Mouse (Mus musculus) ES-E14 (cell line): ENCODE results near the gene Chkb. TPM values are rescaled to one million over a fixed set of nuclear protein-coding genes. Genes with fewer than 3 reads are reported as not detected.

Experiments
- DNase-seq: peaks from one replicate; pipeline ENCODE4 v3.0.0-alpha.2; 2013; ENCODE audit warnings: low read depth, low spot score
- H3K27ac ChIP-seq: 2 replicates; pipeline ENCODE4 v1.5.1; 2012; ENCODE audit warnings: low read depth, mild to moderate bottlenecking, low read length, moderate library complexity, mixed read lengths; ENCODE audit not compliant: poor library complexity, insufficient read depth, severe bottlenecking
- H3K36me3 ChIP-seq: 2 replicates; pipeline ENCODE4 v1.6.1; 2012; ENCODE audit warnings: mild to moderate bottlenecking, low read length, moderate library complexity, mixed read lengths; ENCODE audit not compliant: control insufficient read depth, poor library complexity, insufficient read depth, severe bottlenecking
- H3K4me1 ChIP-seq, 2 experiments: fragments of 150-350 bp in 1 of 2; sonication (generic) in 1 of 2; 2 replicates each; pipeline ENCODE4 v1.6.1; 2012; ENCODE audit warnings: low read length in 2 of 2, mild to moderate bottlenecking in 1 of 2, mixed read lengths in 1 of 2; ENCODE audit not compliant: control insufficient read depth in 2 of 2, insufficient read depth in 2 of 2, poor library complexity in 1 of 2
- H3K4me3 ChIP-seq, 2 experiments: fragments of 150-350 bp in 1 of 2; sonication (generic) in 1 of 2; 2 replicates each; pipeline ENCODE4 v1.5.1; 2012; ENCODE audit warnings: low read length in 2 of 2, low read depth in 1 of 2, mild to moderate bottlenecking in 1 of 2, mixed read lengths in 1 of 2; ENCODE audit not compliant: insufficient read depth in 1 of 2, poor library complexity in 1 of 2, severe bottlenecking in 1 of 2
- H3K9ac ChIP-seq: 2 replicates; pipeline ENCODE4 v1.6.1; 2012; ENCODE audit warnings: low read depth, mild to moderate bottlenecking, low read length, mixed read lengths; ENCODE audit not compliant: poor library complexity, insufficient read depth, severe bottlenecking
- H3K9me3 ChIP-seq: fragments of 150-350 bp; sonication (generic); 2 replicates; pipeline ENCODE4 v1.6.1; 2012; ENCODE audit warnings: low read depth, mild to moderate bottlenecking, low read length; ENCODE audit not compliant: control insufficient read depth, insufficient read depth
- CHD2 ChIP-seq: IDR thresholded peaks from 2 replicates; pipeline ENCODE4 v1.6.1; 2014; ENCODE audit warnings: mild to moderate bottlenecking, low read depth, low read length, inconsistent platforms
- HCFC1 ChIP-seq: IDR thresholded peaks from 2 replicates; pipeline ENCODE4 v1.6.1; 2012; ENCODE audit warnings: low read length, inconsistent platforms, borderline replicate concordance; ENCODE audit not compliant: insufficient read depth
- MAFK ChIP-seq: IDR thresholded peaks from 2 replicates; pipeline ENCODE4 v1.6.1; 2014; ENCODE audit warnings: mild to moderate bottlenecking, low read depth, low read length, inconsistent platforms; ENCODE audit not compliant: insufficient read depth
- ZC3H11A ChIP-seq: IDR thresholded peaks from 2 replicates; pipeline ENCODE4 v1.6.1; 2012; ENCODE audit warnings: low read depth, mild to moderate bottlenecking, inconsistent platforms, low read length, borderline replicate concordance
- ZNF384 ChIP-seq: IDR thresholded peaks from 2 replicates; pipeline ENCODE4 v1.6.1; 2012; ENCODE audit warnings: low read depth, low read length, inconsistent platforms
- in situ Hi-C, 2 experiments: fragments of 600-800 bp; cut with MboI; formaldehyde crosslinking; loops; one replicate each; pipeline ENCODE4 v1.15.1; 2025; ENCODE audit warnings: low sequenced_read_pairs in 2 of 2, inconsistent platforms in 1 of 2; ENCODE audit not compliant: unreplicated experiment in 2 of 2
- total RNA-seq: library from RNA; depleted of rRNA; stranded (reverse); fragments of 300-350 nt; gene quantifications from 2 replicates; pipeline ENCODE4 v1.2.3, GENCODE M21; 2012

Chkb gene
- total RNA-seq, 1 experiment = 29.0 TPM

DNA sequence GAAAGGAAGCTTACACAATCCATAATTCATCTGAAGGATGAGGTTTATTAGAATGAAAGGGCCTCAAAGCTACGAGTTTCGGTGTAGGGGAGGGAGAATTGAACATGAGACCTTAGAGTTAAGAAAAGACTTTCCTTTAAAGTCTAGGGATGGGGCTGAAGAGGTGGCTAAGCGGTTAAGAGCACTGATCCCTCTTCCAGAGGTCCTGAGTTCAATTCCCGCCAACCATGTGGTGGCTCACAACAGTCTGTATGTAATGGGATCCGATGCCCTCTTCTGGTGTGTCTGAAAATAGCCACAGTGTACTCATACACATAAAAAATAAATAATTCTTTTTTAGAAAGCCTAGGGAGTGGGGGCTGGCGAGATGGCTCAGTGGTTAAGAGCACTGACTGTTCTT, 633 bp upstream of the Chkb start:
- H3K36me3 ChIP-seq = peaks cover 10% of the 10 kb centered on the region; the same call in 1 of the 2 replicates
- peak overlapping the region; percentile 76; the same call in 1 of the 2 replicates for H3K9ac ChIP-seq
- no peak for DNase-seq
- H3K4me1 ChIP-seq = peaks cover 2 to 14% of the 10 kb centered on the region in 2 experiments; a peak in 3 of 4 replicates
- TF ChIP-seq ZC3H11A (no peak), MAFK (no peak), HCFC1 (no peak), CHD2 (no peak), ZNF384 (no peak)
- H3K9me3 ChIP-seq = no peaks in the 10 kb centered on the region
- peak overlapping the region; percentile 79 to 88 for H3K4me3 ChIP-seq
- H3K27ac ChIP-seq = no peak overlapping the region
- in situ Hi-C loops = no loop called here

DNA sequence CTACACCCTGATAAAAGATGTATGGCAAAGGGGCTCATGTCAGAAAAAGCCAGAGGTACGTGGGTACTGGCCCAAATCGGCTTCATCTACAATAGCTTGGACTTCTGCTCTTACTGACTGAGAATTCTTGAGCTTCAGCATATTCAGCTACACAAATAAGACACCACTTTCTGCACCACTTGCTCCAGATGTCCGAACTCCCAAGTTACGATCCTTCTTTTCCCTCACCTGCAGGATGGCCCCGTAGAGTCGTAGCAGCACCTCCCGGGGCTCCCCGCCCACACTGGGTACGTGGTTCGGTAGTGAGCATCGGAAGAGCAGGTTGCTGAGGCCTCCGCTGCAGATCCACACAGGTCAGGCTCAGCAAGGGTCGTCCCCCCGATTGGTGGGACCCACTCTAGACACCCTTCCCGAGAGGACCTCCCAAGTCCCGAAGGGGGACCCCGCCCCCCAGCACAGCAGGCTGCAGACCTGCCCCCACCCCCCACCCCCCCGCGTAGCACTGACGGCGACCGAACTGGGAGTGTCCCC, 822 bp downstream of the Chkb start:
- Histone ChIP-seq H3K36me3 (peaks cover 10% of the 10 kb centered on the region; the same call in 1 of the 2 replicates), H3K9me3 (no peaks in the 10 kb centered on the region), H3K4me3 (peak overlapping the region; percentile 79 to 88), H3K4me1 (peaks cover 2 to 12% of the 10 kb centered on the region in 2 experiments; a peak in 3 of 4 replicates), H3K27ac (peak overlapping the region; percentile 26; the same call in 1 of the 2 replicates), H3K9ac (peak overlapping the region; percentile 75)
- in situ Hi-C loops = no loop called here
- DNase-seq = no peak
- no peak for TF ChIP-seq ZNF384
- TF ChIP-seq ZC3H11A = no peak
- no peak for TF ChIP-seq MAFK
- no peak for TF ChIP-seq CHD2
- TF ChIP-seq HCFC1 = no peak

DNA sequence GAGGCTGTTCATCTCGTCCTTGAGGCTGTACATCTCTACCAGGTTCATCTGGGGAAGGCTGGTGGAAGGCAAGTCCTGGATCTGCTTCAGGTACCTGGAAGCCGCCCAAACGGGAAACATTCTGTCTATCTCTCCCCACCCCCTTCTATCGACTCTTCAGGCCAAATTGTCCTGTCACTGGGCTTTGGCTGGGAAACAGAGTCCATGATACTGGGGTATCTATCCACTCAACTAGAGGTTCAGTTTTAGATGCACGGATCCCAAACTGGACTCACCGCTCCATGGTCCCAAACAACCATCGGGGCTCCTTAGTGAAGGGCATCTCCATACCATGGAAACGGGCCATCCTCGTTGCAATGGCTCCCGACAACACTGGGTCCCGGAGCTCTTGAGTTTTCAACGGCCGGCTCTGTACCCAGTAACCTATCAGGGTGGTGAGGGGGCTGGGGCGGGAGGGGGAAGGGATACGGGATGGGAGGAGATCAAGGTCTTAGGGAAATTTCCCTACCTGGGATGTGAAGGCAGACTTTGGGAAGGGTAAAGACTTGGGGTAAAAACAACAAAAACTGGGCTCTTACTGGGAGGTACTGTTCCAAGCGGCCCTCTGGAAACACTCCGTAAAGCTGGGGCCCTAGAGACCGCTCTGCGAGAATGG, 1.4 kb downstream of the Chkb start:
- TF ChIP-seq ZC3H11A (no peak), CHD2 (no peak), MAFK (no peak), ZNF384 (no peak), HCFC1 (no peak)
- Histone ChIP-seq H3K36me3 (peaks cover 10% of the 10 kb centered on the region; the same call in 1 of the 2 replicates), H3K4me1 (peaks cover 2 to 12% of the 10 kb centered on the region in 2 experiments; a peak in 3 of 4 replicates), H3K27ac (no peak overlapping the region), H3K9me3 (no peaks in the 10 kb centered on the region), H3K9ac (peak overlapping the region; percentile 75), H3K4me3 (peak overlapping the region; percentile 79 to 88)
- in situ Hi-C loops = no loop called here
- no peak for DNase-seq

GRCm38 (mm10) chr15:89426716-89427115, 3.0 kb downstream of the Chkb start:
- H3K27ac ChIP-seq = no peak overlapping the region
- TF ChIP-seq ZNF384 = no peak
- TF ChIP-seq ZC3H11A = no peak
- no peak for TF ChIP-seq CHD2
- no peak for TF ChIP-seq MAFK
- TF ChIP-seq HCFC1 = no peak
- peaks cover 10% of the 10 kb centered on the region; the same call in 1 of the 2 replicates for H3K36me3 ChIP-seq
- H3K4me3 ChIP-seq = no peak overlapping the region
- no peak for DNase-seq
- peaks cover 2 to 12% of the 10 kb centered on the region in 2 experiments; a peak in 3 of 4 replicates for H3K4me1 ChIP-seq
- no peak overlapping the region for H3K9ac ChIP-seq
- in situ Hi-C loops = no loop called here
- H3K9me3 ChIP-seq = no peaks in the 10 kb centered on the region
